Comparison of ENCODE assay signal across 23 mouse cellular contexts in the genomic region with DNA sequence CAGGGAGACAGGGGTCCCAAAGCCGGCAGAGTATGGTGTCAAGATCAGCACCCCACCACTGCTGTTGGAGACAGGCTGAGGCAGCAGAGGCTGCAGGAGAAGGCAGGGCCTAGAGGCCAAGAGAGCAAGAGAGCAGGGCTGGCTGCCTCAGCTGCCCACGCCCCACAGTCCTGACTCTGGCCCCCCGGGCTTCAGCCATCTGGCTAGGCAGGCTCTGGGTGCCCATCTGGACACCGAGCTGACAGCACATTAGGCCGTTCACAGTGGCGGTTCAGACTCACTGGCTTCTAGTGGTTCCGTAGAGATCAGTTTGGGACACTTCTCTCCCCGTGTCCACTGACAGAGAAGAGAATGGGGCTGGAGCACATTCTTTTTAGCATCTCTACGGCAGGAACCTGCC. TPM values are rescaled to one million over a fixed set of nuclear protein-coding genes. Genes with fewer than 3 reads are reported as not detected.
A peak's percentile ranks its signal among the peaks of the same experiment; 100 is the strongest.
DNase-seq lines count a peak whose midpoint lies in the region; ATAC-seq and TF ChIP-seq lines count a peak whose summit lies in the region.
"Had no signal": no experiment of that assay in that cellular context is flagged by ENCODE, and none has a peak within 500 bp of the region (broad histone marks: within the 10 kb centered on the region; RNA-seq: fewer than 3 reads in every experiment).

No protein-coding gene starts in this region.

- no peaks in the 10 kb centered on the region for H3K9me3 ChIP-seq in heart, embryonic 10.5 days
- H3K9me3 ChIP-seq in stomach, embryonic 16.5 days (replicated peaks; ENCODE audit: control insufficient read depth, low read length) = no peaks in the 10 kb centered on the region
- H3K9me3 ChIP-seq in stomach, postnatal 0 days (ENCODE audit: control insufficient read depth, low read length) = no peaks in the 10 kb centered on the region
- H3K9me3 ChIP-seq: heart, embryonic 15.5 days; liver, embryonic 13.5 days had no signal

- 60% methylated on average over 9 of the region's 9 CpGs for WGBS in heart, embryonic 10.5 days
- 46% methylated on average over 9 of the region's 9 CpGs for WGBS in stomach, embryonic 16.5 days
- 44% methylated on average over 9 of the region's 9 CpGs for WGBS in stomach, postnatal 0 days

- TF ChIP-seq CTCF in stomach, postnatal 0 days (IDR thresholded peaks at IDR 0.05; ENCODE audit: low read depth) = no peak

- TF ChIP-seq EP300 in stomach, postnatal 0 days (optimal IDR thresholded peaks at IDR 0.05) = no peak

- no peak overlapping the region for H3K4me3 ChIP-seq in heart, embryonic 10.5 days
- H3K4me3 ChIP-seq in stomach, embryonic 16.5 days (replicated peaks; ENCODE audit: low read length) = no peak overlapping the region
- no peak overlapping the region for H3K4me3 ChIP-seq in stomach, postnatal 0 days (ENCODE audit: low read depth, low read length)
- H3K4me3 ChIP-seq: heart, embryonic 15.5 days; limb, embryonic 12.5 days; liver, embryonic 13.5 days had no signal

- H3K4me1 ChIP-seq in heart, embryonic 10.5 days = peaks cover 46% of the 10 kb centered on the region
- peaks cover 9% of the 10 kb centered on the region for H3K4me1 ChIP-seq in stomach, embryonic 16.5 days (ENCODE audit: control insufficient read depth, insufficient read depth, low read length)
- H3K4me1 ChIP-seq in stomach, postnatal 0 days (replicated peaks; ENCODE audit: control insufficient read depth, insufficient read depth) = peaks cover 6% of the 10 kb centered on the region

- ATAC-seq in cerebellum, adult (ENCODE audit: insufficient number of reproducible peaks, low FRiP score, low TSS enrichment) = peak; percentile 40; the same call in 1 of the 2 replicates
- no peak for ATAC-seq in stomach, embryonic 16.5 days (ENCODE audit: insufficient read depth, low FRiP score)
- ATAC-seq in stomach, postnatal 0 days (ENCODE audit: low FRiP score, low TSS enrichment) = no peak
- ATAC-seq: intestine, embryonic 16.5 days had no signal

- no peak overlapping the region for H3K4me2 ChIP-seq in stomach, embryonic 16.5 days (ENCODE audit: low read depth, low read length)
- H3K4me2 ChIP-seq in stomach, postnatal 0 days (replicated peaks; ENCODE audit: low read depth) = no peak overlapping the region
- H3K4me2 ChIP-seq: heart, embryonic 15.5 days; hindbrain, embryonic 14.5 days; limb, embryonic 12.5 days; liver, embryonic 13.5 days; lung, embryonic 14.5 days had no signal

- no peaks in the 10 kb centered on the region for H3K36me3 ChIP-seq in heart, embryonic 10.5 days
- no peaks in the 10 kb centered on the region for H3K36me3 ChIP-seq in stomach, embryonic 16.5 days (ENCODE audit: control insufficient read depth, insufficient read depth, low read length)
- H3K36me3 ChIP-seq in stomach, postnatal 0 days (ENCODE audit: control insufficient read depth, insufficient read depth, low read length) = no peaks in the 10 kb centered on the region
- H3K36me3 ChIP-seq: heart, embryonic 15.5 days; limb, embryonic 12.5 days; liver, embryonic 13.5 days had no signal

- 0 out of 2 replicates have a peak overlapping the region, but pooled peaks have one; percentile 2 for H3K9ac ChIP-seq in stomach, embryonic 16.5 days (ENCODE audit: low read length)
- no peak overlapping the region for H3K9ac ChIP-seq in stomach, postnatal 0 days (ENCODE audit: low read length)
- H3K9ac ChIP-seq: heart, embryonic 15.5 days; hindbrain, embryonic 14.5 days; limb, embryonic 12.5 days; liver, embryonic 13.5 days; lung, embryonic 14.5 days had no signal

- peak overlapping the region; percentile 60 for H3K27ac ChIP-seq in heart, embryonic 10.5 days
- H3K27ac ChIP-seq in stomach, embryonic 16.5 days (ENCODE audit: low read length) = no peak overlapping the region
- no peak overlapping the region for H3K27ac ChIP-seq in stomach, postnatal 0 days (replicated peaks)
- H3K27ac ChIP-seq: heart, embryonic 15.5 days; hindbrain, embryonic 14.5 days; limb, embryonic 12.5 days; liver, embryonic 13.5 days had no signal

- H3K27me3 ChIP-seq in heart, embryonic 10.5 days (ENCODE audit: insufficient read depth, poor library complexity, severe bottlenecking) = 0 out of 2 replicates have a peak, but pooled peaks cover 7% of the 10 kb centered on the region
- H3K27me3 ChIP-seq in stomach, embryonic 16.5 days (ENCODE audit: control insufficient read depth, insufficient read depth, low read length) = no peaks in the 10 kb centered on the region
- H3K27me3 ChIP-seq in stomach, postnatal 0 days (ENCODE audit: control insufficient read depth, insufficient read depth, low read length) = no peaks in the 10 kb centered on the region
- H3K27me3 ChIP-seq: heart, embryonic 15.5 days; liver, embryonic 13.5 days had no signal

- DNase-seq in cerebellum, adult 8-10 months = no peak
- no peak for DNase-seq in heart, embryonic 10.5 days (ENCODE audit: low spot score)
- no peak for DNase-seq in heart, postnatal 4 days
- no peak for DNase-seq in stomach, postnatal 0 days (ENCODE audit: low spot score)
- DNase-seq in layer of hippocampus, postnatal 36 days = no peak
- DNase-seq in adrenal gland, adult (ENCODE audit: inconsistent age in 2 of 2, low spot score in 1 of 2) = no peak
- DNase-seq: adrenal gland, postnatal 36 days; embryo, embryonic 11 days; gastrocnemius, postnatal 14 days; heart, adult 18-20 months; kidney, postnatal 4 days; layer of hippocampus, adult 9-11 months; liver, embryonic 13.5 days; lung, embryonic 14.5 days; lung, postnatal 36 days; right cerebral cortex, postnatal 4 days; thymus, postnatal 36 days had no signal

RNA-seq across cellular contexts. Expression of gene Nol4l, which starts 26.4 kb away (rescaled TPM):
- 20.8 and 21.4 TPM in 2 replicates for polyA plus RNA-seq in heart, embryonic 10.5 days (2016; fragmentation: Nextera tagmentation; extraction: Ambion mirVana)
- 10 to 100 TPM; 12.0 to 13.5 TPM for total RNA-seq in heart, postnatal 4 days (2021)
- 11.3 and 11.5 TPM in 2 replicates for polyA plus RNA-seq in stomach, embryonic 16.5 days (2015; fragmentation: Nextera tagmentation; extraction: Ambion mirVana)
- polyA plus RNA-seq in stomach, postnatal 0 days (2015; fragmentation: Nextera tagmentation; extraction: Ambion mirVana) = 4.4 and 4.8 TPM in 2 replicates
- total RNA-seq in layer of hippocampus, postnatal 36 days (2021) = 10 to 100 TPM; 47.0 to 47.3 TPM
